Mouse (Mus musculus) midbrain, postnatal 0 days (tissue): ENCODE measurements at regions not wholly inside any gene's neighbourhood (a gene's known extent, or its start where the extent isn't known, plus 50 kb on each side); places are given as distances from the start of the nearest gene placed in this dataset.

ENCODE experiments used
- ATAC-seq: fragments of 200-750 bp; cut with Nextera tagmentation; 2 replicates; pipeline ENCODE4 v1.8.0; 2017; ENCODE audit warnings: moderate number of reproducible peaks, mild to moderate bottlenecking, moderate TSS enrichment, moderate library complexity; ENCODE audit not compliant: low FRiP score
- DNase-seq: peaks from one replicate; pipeline ENCODE4 v3.0.0-alpha.2; 2015; ENCODE audit warnings: low spot score
- H3K27ac ChIP-seq: fragments of 300-500 bp; sonication (generic); 2 replicates; pipeline ENCODE4 v1.5.1; 2014; ENCODE audit warnings: low read depth, mild to moderate bottlenecking, low read length, mixed read lengths
- H3K27me3 ChIP-seq: fragments of 300-500 bp; sonication (generic); 2 replicates; pipeline ENCODE4 v1.6.1; 2014; ENCODE audit warnings: low read length, control low read depth, mixed read lengths; ENCODE audit not compliant: insufficient read depth
- H3K36me3 ChIP-seq: fragments of 300-500 bp; sonication (generic); 2 replicates; pipeline ENCODE4 v1.6.1; 2014; ENCODE audit warnings: low read length, control low read depth, mixed read lengths; ENCODE audit not compliant: insufficient read depth
- H3K4me1 ChIP-seq: fragments of 300-500 bp; sonication (generic); 2 replicates; pipeline ENCODE4 v1.6.1; 2014; ENCODE audit warnings: mild to moderate bottlenecking, control low read depth, antibody characterized with exemption, low read length, mixed read lengths; ENCODE audit not compliant: insufficient read depth
- H3K4me2 ChIP-seq: fragments of 300-500 bp; sonication (generic); 2 replicates; pipeline ENCODE4 v1.6.1; 2014; ENCODE audit warnings: low read depth, mild to moderate bottlenecking, low read length, mixed read lengths; ENCODE audit not compliant: poor library complexity, severe bottlenecking
- H3K4me3 ChIP-seq: fragments of 300-500 bp; sonication (generic); 2 replicates; pipeline ENCODE4 v1.5.1; 2014; ENCODE audit warnings: low read depth, mild to moderate bottlenecking, low read length, moderate library complexity
- H3K9ac ChIP-seq: fragments of 300-500 bp; sonication (generic); replicated peaks from 2 replicates; pipeline ENCODE4 v1.6.1; 2014; ENCODE audit warnings: mild to moderate bottlenecking, low read length, moderate library complexity, mixed read lengths; ENCODE audit not compliant: poor library complexity, severe bottlenecking
- H3K9me3 ChIP-seq: fragments of 300-500 bp; sonication (generic); 2 replicates; pipeline ENCODE4 v1.6.1; 2016; ENCODE audit warnings: low read length, control low read depth
- CTCF ChIP-seq: IDR thresholded peaks from 2 replicates; pipeline ENCODE4 v1.5.1; 2016; ENCODE audit warnings: antibody characterized with exemption, mild to moderate bottlenecking
- WGBS: fragments of 180-500 bp; shearing (Covaris S2); extraction: QIAGEN DNeasy Blood & Tissue Kit; methylation state at CpG from one replicate; pipeline ENCODE4 v1.1.7; 2014; 5-methylcytosine and 5-hydroxymethylcytosine counted together

GRCm38 (mm10) chr6:100155676-100156075 is 131.6 kb downstream of the Rybp start:
- H3K27me3 ChIP-seq: no peaks in the 10 kb centered on the region
- H3K36me3 ChIP-seq: no peaks in the 10 kb centered on the region
- DNase-seq (peak; percentile 36), ATAC-seq (no peak)
- no peak overlapping the region for H3K9ac ChIP-seq
- 52% methylated on average over 20 of the region's 20 CpGs for WGBS
- no peaks in the 10 kb centered on the region for H3K9me3 ChIP-seq
- no peak for TF ChIP-seq CTCF
- no peak overlapping the region for H3K4me3 ChIP-seq
- no peak overlapping the region for H3K27ac ChIP-seq
- H3K4me2 ChIP-seq: no peak overlapping the region
- no peaks in the 10 kb centered on the region; the same call in 1 of the 2 replicates for H3K4me1 ChIP-seq

GRCm38 (mm10) chr6:100151447-100151846 is 135.8 kb downstream of the Rybp start:
- no peak for TF ChIP-seq CTCF
- Histone ChIP-seq H3K27ac (no peak overlapping the region), H3K27me3 (no peaks in the 10 kb centered on the region), H3K4me2 (no peak overlapping the region), H3K9me3 (no peaks in the 10 kb centered on the region), H3K4me1 (peaks cover 4% of the 10 kb centered on the region), H3K9ac (no peak overlapping the region), H3K4me3 (no peak overlapping the region), H3K36me3 (no peaks in the 10 kb centered on the region)
- DNase-seq (no peak), ATAC-seq (no peak)
- WGBS: 93% methylated on average over 1 of the region's 1 CpGs

- Histone ChIP-seq H3K36me3 (no peaks in the 10 kb centered on the region), H3K4me2 (no peak overlapping the region), H3K9ac (no peak overlapping the region), H3K27ac (no peak overlapping the region), H3K4me1 (peaks cover 4% of the 10 kb centered on the region), H3K9me3 (no peaks in the 10 kb centered on the region), H3K4me3 (no peak overlapping the region), H3K27me3 (no peaks in the 10 kb centered on the region)
- ATAC-seq (no peak), DNase-seq (no peak)
- WGBS: 82% methylated on average over 6 of the region's 6 CpGs
- TF ChIP-seq CTCF: peak; percentile 43; the same call in 1 of the 2 replicates
Measured at GRCm38 (mm10) chr6:100150703-100151208, 136.5 kb downstream of the Rybp start.

GRCm38 (mm10) chr6:100149458-100149852 is 137.8 kb downstream of the Rybp start:
- no peak overlapping the region for H3K4me2 ChIP-seq
- no peak overlapping the region for H3K27ac ChIP-seq
- H3K27me3 ChIP-seq: no peaks in the 10 kb centered on the region
- no peak for TF ChIP-seq CTCF
- no peaks in the 10 kb centered on the region for H3K9me3 ChIP-seq
- H3K4me1 ChIP-seq: peaks cover 4% of the 10 kb centered on the region
- DNase-seq (peak; percentile 44), ATAC-seq (no peak)
- no peak overlapping the region for H3K9ac ChIP-seq
- no peaks in the 10 kb centered on the region for H3K36me3 ChIP-seq
- no peak overlapping the region for H3K4me3 ChIP-seq
- 80% methylated on average over 5 of the region's 5 CpGs for WGBS

- TF ChIP-seq CTCF: no peak
- DNase-seq (no peak), ATAC-seq (no peak)
- no peak overlapping the region for H3K27ac ChIP-seq
- WGBS: 79% methylated on average over 4 of the region's 4 CpGs
- no peak overlapping the region for H3K4me3 ChIP-seq
- peaks cover 6% of the 10 kb centered on the region for H3K4me1 ChIP-seq
- H3K9me3 ChIP-seq: no peaks in the 10 kb centered on the region
- H3K4me2 ChIP-seq: no peak overlapping the region
- H3K9ac ChIP-seq: no peak overlapping the region
- H3K36me3 ChIP-seq: no peaks in the 10 kb centered on the region
- no peaks in the 10 kb centered on the region for H3K27me3 ChIP-seq
Measured at GRCm38 (mm10) chr6:100148751-100149457, 138.4 kb downstream of the Rybp start.

GRCm38 (mm10) chr6:100146360-100146935 is 140.8 kb downstream of the Rybp start:
- H3K27ac ChIP-seq: no peak overlapping the region
- no peak overlapping the region for H3K4me2 ChIP-seq
- WGBS: 29% methylated on average over 5 of the region's 5 CpGs
- DNase-seq (no peak), ATAC-seq (no peak)
- H3K9ac ChIP-seq: no peak overlapping the region
- H3K4me3 ChIP-seq: no peak overlapping the region
- peaks cover 5% of the 10 kb centered on the region; the same call in 1 of the 2 replicates for H3K27me3 ChIP-seq
- H3K36me3 ChIP-seq: no peaks in the 10 kb centered on the region
- peaks cover 12% of the 10 kb centered on the region for H3K4me1 ChIP-seq
- no peak for TF ChIP-seq CTCF
- H3K9me3 ChIP-seq: no peaks in the 10 kb centered on the region
